Mouse (Mus musculus): ENCODE data around the gene Prrx2.

DNA sequence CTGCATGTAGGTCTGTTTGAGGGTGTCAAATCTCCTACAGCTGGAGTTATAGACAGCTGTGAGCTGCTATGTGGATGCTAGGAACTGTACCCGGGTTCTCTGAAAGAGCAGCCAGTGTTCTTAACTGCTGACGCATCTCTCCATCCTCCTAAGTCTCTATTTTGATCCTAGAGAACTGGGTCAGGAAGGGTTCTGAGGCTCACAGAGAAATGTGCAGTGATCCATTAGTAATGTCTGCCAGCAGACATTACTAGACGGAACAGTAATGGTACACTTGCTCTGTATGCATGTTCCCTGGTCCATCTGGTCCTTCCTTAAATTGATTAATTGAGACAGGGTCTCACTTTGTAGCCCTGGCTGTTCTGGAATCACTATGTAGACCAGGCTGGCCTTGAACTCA, 35.3 kb upstream of the Prrx2 start:
- no peak for TF ChIP-seq CTCF (IDR thresholded peaks at IDR 0.05; ENCODE audit: borderline replicate concordance, control insufficient read depth, extremely low read depth, insufficient read depth, low read length, poor library complexity)
- no peak for TF ChIP-seq POLR2A (IDR thresholded peaks at IDR 0.05; ENCODE audit: control insufficient read depth, extremely low read depth, insufficient read depth, low read length, poor library complexity)

All from thymus, adult 2 months (tissue).